Mouse (Mus musculus) macrophage (primary cell): ENCODE measurements around the gene Magi1. TPM values are rescaled to one million over a fixed set of nuclear protein-coding genes. Genes with fewer than 3 reads are reported as not detected.

ENCODE experiments used
- H3K27ac ChIP-seq: fragments of 350-480 bp; formaldehyde crosslinking; 2 replicates; pipeline ENCODE4 v1.9.0; 2021
- H3K36me3 ChIP-seq: fragments of 350-480 bp; formaldehyde crosslinking; 2 replicates; pipeline ENCODE4 v1.9.0; 2021; ENCODE audit errors: inconsistent target
- H3K4me3 ChIP-seq: fragments of 350-480 bp; formaldehyde crosslinking; 2 replicates; pipeline ENCODE4 v1.9.0; 2021; ENCODE audit errors: inconsistent target
- H3K79me2 ChIP-seq: fragments of 350-480 bp; formaldehyde crosslinking; 2 replicates; pipeline ENCODE4 v1.9.0; 2021; ENCODE audit errors: inconsistent target
- WGBS: methylation state at CpG from one replicate; pipeline ENCODE4 v1.1.7; 2026; ENCODE audit warnings: inconsistent platforms; ENCODE audit not compliant: missing documents; 5-methylcytosine and 5-hydroxymethylcytosine counted together
- polyA plus RNA-seq: library from polyadenylated mRNA; stranded (reverse); fragments of 250-400 nt; gene quantifications from 3 replicates; pipeline ENCODE4 v1.2.4, GENCODE M21; 2018; ENCODE audit warnings: inconsistent platforms

The Magi1 gene
- polyA plus RNA-seq, 1 experiment from 2014 or later, result 0.14 TPM

GRCm38 (mm10) chr6:93911420-93911819 is 372.3 kb downstream of the Magi1 start:
- no peaks in the 10 kb centered on the region for H3K79me2 ChIP-seq
- no peaks in the 10 kb centered on the region for H3K36me3 ChIP-seq
- H3K27ac ChIP-seq, result no peak overlapping the region
- H3K4me3 ChIP-seq, result no peak overlapping the region
- 96% methylated on average over 2 of the region's 2 CpGs for WGBS

GRCm38 (mm10) chr6:93909976-93910375 is 373.7 kb downstream of the Magi1 start:
- no peak overlapping the region for H3K27ac ChIP-seq
- H3K4me3 ChIP-seq, result no peak overlapping the region
- WGBS, result 96% methylated on average over 4 of the region's 4 CpGs
- H3K36me3 ChIP-seq, result no peaks in the 10 kb centered on the region
- H3K79me2 ChIP-seq, result no peaks in the 10 kb centered on the region

- no peaks in the 10 kb centered on the region for H3K36me3 ChIP-seq
Observed at GRCm38 (mm10) chr6:93904987-93905386, 378.7 kb downstream of the Magi1 start.

GRCm38 (mm10) chr6:93902239-93902638 is 381.5 kb downstream of the Magi1 start:
- no peak overlapping the region for H3K27ac ChIP-seq
- no peaks in the 10 kb centered on the region for H3K79me2 ChIP-seq
- H3K4me3 ChIP-seq, result no peak overlapping the region
- no peaks in the 10 kb centered on the region for H3K36me3 ChIP-seq
- WGBS, result 69% methylated on average over 2 of the region's 2 CpGs

More at GRCm38 (mm10) chr6:93904987-93905386, 378.7 kb downstream of the Magi1 start:
- H3K27ac ChIP-seq, result no peak overlapping the region
- no peak overlapping the region for H3K4me3 ChIP-seq
- 94% methylated on average over 2 of the region's 2 CpGs for WGBS
- no peaks in the 10 kb centered on the region for H3K79me2 ChIP-seq

- Histone ChIP-seq H3K79me2 (no peaks in the 10 kb centered on the region), H3K27ac (no peak overlapping the region), H3K4me3 (no peak overlapping the region), H3K36me3 (no peaks in the 10 kb centered on the region)
- WGBS, result 93% methylated on average over 2 of the region's 2 CpGs
Observed at GRCm38 (mm10) chr6:93901408-93901807, 382.3 kb downstream of the Magi1 start.

GRCm38 (mm10) chr6:93897512-93897911 is 386.2 kb downstream of the Magi1 start:
- H3K79me2 ChIP-seq, result no peaks in the 10 kb centered on the region
- H3K27ac ChIP-seq, result no peak overlapping the region
- WGBS, result 79% methylated on average over 2 of the region's 2 CpGs
- H3K4me3 ChIP-seq, result no peak overlapping the region
- H3K36me3 ChIP-seq, result no peaks in the 10 kb centered on the region

GRCm38 (mm10) chr6:93895721-93896120 is 388.0 kb downstream of the Magi1 start:
- Histone ChIP-seq H3K4me3 (no peak overlapping the region), H3K36me3 (no peaks in the 10 kb centered on the region), H3K27ac (no peak overlapping the region), H3K79me2 (no peaks in the 10 kb centered on the region)
- WGBS, result 62% methylated on average over 2 of the region's 2 CpGs

GRCm38 (mm10) chr6:93893956-93894355 is 389.8 kb downstream of the Magi1 start:
- Histone ChIP-seq H3K27ac (no peak overlapping the region), H3K36me3 (no peaks in the 10 kb centered on the region), H3K79me2 (no peaks in the 10 kb centered on the region), H3K4me3 (no peak overlapping the region)
- WGBS, result 90% methylated on average over 7 of the region's 7 CpGs

- WGBS, result 90% methylated on average over 4 of the region's 5 CpGs
- H3K79me2 ChIP-seq, result no peaks in the 10 kb centered on the region
- no peak overlapping the region for H3K4me3 ChIP-seq
- no peak overlapping the region for H3K27ac ChIP-seq
- no peaks in the 10 kb centered on the region for H3K36me3 ChIP-seq
Observed at GRCm38 (mm10) chr6:93892922-93893321, 390.8 kb downstream of the Magi1 start.

GRCm38 (mm10) chr6:93890011-93890410 is 393.7 kb downstream of the Magi1 start:
- no peak overlapping the region for H3K27ac ChIP-seq
- no peaks in the 10 kb centered on the region for H3K79me2 ChIP-seq
- WGBS, result 96% methylated on average over 3 of the region's 3 CpGs
- no peaks in the 10 kb centered on the region for H3K36me3 ChIP-seq
- H3K4me3 ChIP-seq, result no peak overlapping the region

- Histone ChIP-seq H3K4me3 (no peak overlapping the region), H3K79me2 (no peaks in the 10 kb centered on the region), H3K36me3 (no peaks in the 10 kb centered on the region), H3K27ac (no peak overlapping the region)
- WGBS, result 77% methylated on average over 4 of the region's 4 CpGs
Observed at GRCm38 (mm10) chr6:93877337-93877736, 406.4 kb downstream of the Magi1 start.

GRCm38 (mm10) chr6:93874936-93875335 is 408.8 kb downstream of the Magi1 start:
- Histone ChIP-seq H3K79me2 (no peaks in the 10 kb centered on the region), H3K4me3 (no peak overlapping the region), H3K36me3 (no peaks in the 10 kb centered on the region), H3K27ac (no peak overlapping the region)
- WGBS, result 80% methylated on average over 2 of the region's 2 CpGs

GRCm38 (mm10) chr6:93874376-93874775 is 409.3 kb downstream of the Magi1 start:
- 79% methylated on average over 2 of the region's 2 CpGs for WGBS
- no peak overlapping the region for H3K27ac ChIP-seq
- no peaks in the 10 kb centered on the region for H3K36me3 ChIP-seq
- H3K4me3 ChIP-seq, result no peak overlapping the region
- no peaks in the 10 kb centered on the region for H3K79me2 ChIP-seq

GRCm38 (mm10) chr6:93873536-93873935 is 410.2 kb downstream of the Magi1 start:
- WGBS, result 100% methylated on average over 1 of the region's 1 CpGs
- Histone ChIP-seq H3K36me3 (no peaks in the 10 kb centered on the region), H3K79me2 (no peaks in the 10 kb centered on the region), H3K4me3 (no peak overlapping the region), H3K27ac (no peak overlapping the region)

- H3K4me3 ChIP-seq, result no peak overlapping the region
- H3K79me2 ChIP-seq, result no peaks in the 10 kb centered on the region
- no peaks in the 10 kb centered on the region for H3K36me3 ChIP-seq
- no peak overlapping the region for H3K27ac ChIP-seq
- WGBS, result 82% methylated on average over 4 of the region's 4 CpGs
Observed at GRCm38 (mm10) chr6:93871516-93871915, 412.2 kb downstream of the Magi1 start.

GRCm38 (mm10) chr6:93870023-93870422 is 413.7 kb downstream of the Magi1 start:
- 64% methylated on average over 5 of the region's 5 CpGs for WGBS
- Histone ChIP-seq H3K79me2 (no peaks in the 10 kb centered on the region), H3K36me3 (no peaks in the 10 kb centered on the region), H3K27ac (no peak overlapping the region), H3K4me3 (no peak overlapping the region)
